8 mouse cellular contexts compared by ENCODE assay signal in the genomic region with DNA sequence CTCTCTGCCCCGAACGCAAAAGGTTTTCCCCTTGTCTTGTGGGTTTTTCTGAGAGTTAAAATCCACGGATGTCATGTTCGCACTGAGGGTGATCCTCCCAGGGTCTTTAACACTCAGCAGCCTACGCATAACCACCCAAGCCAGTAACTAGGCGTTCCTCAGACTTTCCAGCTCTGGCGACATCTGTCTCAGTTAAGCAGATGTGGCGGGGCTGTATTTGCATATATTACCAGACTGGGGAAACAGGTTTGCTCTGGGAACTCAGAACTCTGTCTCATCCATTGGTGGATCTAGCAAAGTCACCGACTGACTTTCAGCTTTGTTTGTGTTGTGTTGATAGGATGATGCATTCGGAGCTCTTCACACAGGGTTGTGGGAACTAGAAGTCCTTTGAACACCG. TPM values are rescaled to one million over a fixed set of nuclear protein-coding genes. Genes with fewer than 3 reads are reported as not detected.
DNase-seq lines count a peak whose midpoint lies in the region; ATAC-seq and TF ChIP-seq lines count a peak whose summit lies in the region.

No protein-coding gene starts in this region.

- peaks cover 25% of the 10 kb centered on the region for H3K4me1 ChIP-seq in heart, embryonic 13.5 days
- peaks cover 67% of the 10 kb centered on the region for H3K4me1 ChIP-seq in E14TG2a.4 (replicated peaks; ENCODE audit: low read depth, low read length)
- peaks cover 15% of the 10 kb centered on the region for H3K4me1 ChIP-seq in hindbrain, embryonic 13.5 days (replicated peaks)
- peaks cover 25% of the 10 kb centered on the region for H3K4me1 ChIP-seq in midbrain, embryonic 12.5 days

- H3K27me3 ChIP-seq in heart, embryonic 13.5 days (replicated peaks): 0 out of 2 replicates have a peak, but pooled peaks cover 11% of the 10 kb centered on the region
- H3K27me3 ChIP-seq in E14TG2a.4 (ENCODE audit: insufficient read depth, low read length): peaks cover 28% of the 10 kb centered on the region
- peaks cover 40% of the 10 kb centered on the region for H3K27me3 ChIP-seq in hindbrain, embryonic 13.5 days
- peaks cover 16% of the 10 kb centered on the region for H3K27me3 ChIP-seq in midbrain, embryonic 12.5 days

- H3K4me2 ChIP-seq in heart, embryonic 13.5 days: peak overlapping the region; percentile 75
- peak overlapping the region; percentile 57 for H3K4me2 ChIP-seq in hindbrain, embryonic 13.5 days
- peak overlapping the region; percentile 55 for H3K4me2 ChIP-seq in midbrain, embryonic 12.5 days (replicated peaks)

- H3K9ac ChIP-seq in heart, embryonic 13.5 days: peak overlapping the region; percentile 74
- peak overlapping the region; percentile 55; the same call in 1 of the 2 replicates for H3K9ac ChIP-seq in hindbrain, embryonic 13.5 days
- H3K9ac ChIP-seq in midbrain, embryonic 12.5 days (replicated peaks): 0 out of 2 replicates have a peak overlapping the region, but pooled peaks have one; percentile 29

- no peak for ATAC-seq in heart, embryonic 13.5 days (ENCODE audit: extremely low read depth, insufficient number of reproducible peaks, low FRiP score, low TSS enrichment)
- no peak for ATAC-seq in hindbrain, embryonic 13.5 days (ENCODE audit: low FRiP score)
- no peak for ATAC-seq in midbrain, embryonic 12.5 days (ENCODE audit: low FRiP score, low read depth)
- no peak for ATAC-seq in erythroblast, adult 5-6 weeks (replicated peaks; ENCODE audit: low FRiP score, poor library complexity, severe bottlenecking)

- peaks cover 6% of the 10 kb centered on the region; the same call in 1 of the 2 replicates for H3K9me3 ChIP-seq in heart, embryonic 13.5 days
- H3K9me3 ChIP-seq in E14TG2a.4 (ENCODE audit: low read length): peaks cover 6% of the 10 kb centered on the region; the same call in 1 of the 2 replicates
- no peaks in the 10 kb centered on the region for H3K9me3 ChIP-seq in hindbrain, embryonic 13.5 days
- no peaks in the 10 kb centered on the region for H3K9me3 ChIP-seq in midbrain, embryonic 12.5 days

- WGBS in heart, embryonic 13.5 days: 7% methylated on average over 11 of the region's 11 CpGs
- 11% methylated on average over 11 of the region's 11 CpGs for WGBS in hindbrain, embryonic 13.5 days
- 7% methylated on average over 11 of the region's 11 CpGs for WGBS in midbrain, embryonic 12.5 days

- H3K36me3 ChIP-seq in heart, embryonic 13.5 days: no peaks in the 10 kb centered on the region
- H3K36me3 ChIP-seq in E14TG2a.4 (ENCODE audit: insufficient read depth, low read length): no peaks in the 10 kb centered on the region
- H3K36me3 ChIP-seq in hindbrain, embryonic 13.5 days: no peaks in the 10 kb centered on the region
- no peaks in the 10 kb centered on the region for H3K36me3 ChIP-seq in midbrain, embryonic 12.5 days

- H3K27ac ChIP-seq in heart, embryonic 13.5 days (replicated peaks): no peak overlapping the region
- no peak overlapping the region for H3K27ac ChIP-seq in hindbrain, embryonic 13.5 days
- H3K27ac ChIP-seq in midbrain, embryonic 12.5 days (replicated peaks): no peak overlapping the region

- DNase-seq in heart, adult 11 months: no peak
- DNase-seq in gastrocnemius, adult 18-20 months (ENCODE audit: low spot score): no peak
- no peak for DNase-seq in layer of hippocampus, adult 8-10 months (ENCODE audit: low spot score in 2 of 2)

- peak overlapping the region; percentile 45 for H3K4me3 ChIP-seq in heart, embryonic 13.5 days
- peak overlapping the region; percentile 64 for H3K4me3 ChIP-seq in E14TG2a.4 (replicated peaks; ENCODE audit: low read length)
- peak overlapping the region; percentile 34 for H3K4me3 ChIP-seq in hindbrain, embryonic 13.5 days
- peak overlapping the region; percentile 32 for H3K4me3 ChIP-seq in midbrain, embryonic 12.5 days

- no peak for TF ChIP-seq CTCF in E14TG2a.4 (conservative IDR thresholded peaks at IDR 0.05; ENCODE audit: low read length)

RNA-seq across cellular contexts. Expression of a gene that starts 10.7 kb away (rescaled TPM):
- polyA plus RNA-seq in heart, embryonic 13.5 days (2015; fragmentation: Nextera tagmentation; extraction: Ambion mirVana): 21.4 TPM in 2 replicates
- polyA plus RNA-seq in hindbrain, embryonic 13.5 days (2015; fragmentation: Nextera tagmentation; extraction: Ambion mirVana): 31.5 and 35.1 TPM in 2 replicates
- polyA plus RNA-seq in midbrain, embryonic 12.5 days (2016; fragmentation: Nextera tagmentation; extraction: Ambion mirVana): 70.2 and 80.5 TPM in 2 replicates
- 10 to 100 TPM in 1 of 2 experiments, 1 to 10 TPM in 1; 6.9 to 10.8 TPM for total RNA-seq in gastrocnemius, adult 18-20 months (2021)
- 10 to 100 TPM; 41.9 to 49.1 (median 46.4) TPM for total RNA-seq in layer of hippocampus, adult 8-10 months (2022)
- 0.19 TPM in 1 of 2 replicates, not detected in the other for total RNA-seq in erythroblast, adult 5-6 weeks (2015; ENCODE audit: low replicate concordance)
- total RNA-seq in erythroblast, adult 5-6 weeks (2017; ENCODE audit: low replicate concordance): 0.14 and 0.17 TPM in 2 replicates

Comparison
In these comparisons a context has a peak if more than half of its experiments do, and no peak if none do; other contexts are left out.
1. RNA of a gene that starts 10.7 kb away (total RNA-seq): 41.9 to 49.1 TPM in layer of hippocampus, adult 8-10 months and 6.9 to 10.8 TPM in gastrocnemius, adult 18-20 months; 0.14 to 0.19 TPM in erythroblast, adult 5-6 weeks; every median in the first group is over 4 times any median in the second.
2. Peak in every context shown above with its lines, with median percentiles within 50 percentile points of each other: H3K4me2 ChIP-seq, H3K4me3 ChIP-seq and H3K9ac ChIP-seq.